Mouse (Mus musculus) CD8-positive naive resting alpha-beta T cell, adult 57 days (primary cell): ENCODE measurements around the gene Cd46. TPM values are rescaled to one million over a fixed set of nuclear protein-coding genes. Genes with fewer than 3 reads are reported as not detected.

Experiments used
- total RNA-seq: library from RNA; stranded (reverse); gene quantifications from one replicate; pipeline ENCODE4 v1.2.4, GENCODE M21; 2023

The Cd46 gene
- 4.5 TPM for total RNA-seq

DNA sequence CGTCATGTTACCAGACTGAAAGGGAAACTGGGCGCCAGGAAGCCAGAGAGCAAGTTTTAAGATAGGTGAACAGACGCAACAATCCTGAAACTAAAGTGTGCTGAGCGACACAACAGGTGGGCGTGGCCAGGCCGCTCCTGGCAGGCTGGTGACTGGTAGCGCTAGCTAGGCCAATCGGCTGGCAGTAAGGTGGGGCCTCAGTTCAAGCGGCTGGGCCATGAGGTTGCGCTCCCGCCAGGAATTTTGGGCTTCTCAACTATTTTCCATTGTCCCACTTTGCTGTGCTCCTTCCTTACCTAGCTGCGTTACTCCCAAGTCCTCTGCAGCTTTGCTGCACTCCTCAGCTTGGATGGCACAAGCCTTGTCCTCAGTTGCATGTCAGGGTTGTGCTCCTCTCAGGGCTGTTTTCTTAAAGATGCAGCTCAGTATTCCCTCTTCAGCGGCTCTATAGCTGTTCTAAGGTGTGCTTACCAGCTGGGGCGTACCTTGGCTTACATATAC lies at the start of gene Cd46:
Cd46 (minus strand) TSS at position 30 of the 501 bp plus-strand sequence.

DNA sequence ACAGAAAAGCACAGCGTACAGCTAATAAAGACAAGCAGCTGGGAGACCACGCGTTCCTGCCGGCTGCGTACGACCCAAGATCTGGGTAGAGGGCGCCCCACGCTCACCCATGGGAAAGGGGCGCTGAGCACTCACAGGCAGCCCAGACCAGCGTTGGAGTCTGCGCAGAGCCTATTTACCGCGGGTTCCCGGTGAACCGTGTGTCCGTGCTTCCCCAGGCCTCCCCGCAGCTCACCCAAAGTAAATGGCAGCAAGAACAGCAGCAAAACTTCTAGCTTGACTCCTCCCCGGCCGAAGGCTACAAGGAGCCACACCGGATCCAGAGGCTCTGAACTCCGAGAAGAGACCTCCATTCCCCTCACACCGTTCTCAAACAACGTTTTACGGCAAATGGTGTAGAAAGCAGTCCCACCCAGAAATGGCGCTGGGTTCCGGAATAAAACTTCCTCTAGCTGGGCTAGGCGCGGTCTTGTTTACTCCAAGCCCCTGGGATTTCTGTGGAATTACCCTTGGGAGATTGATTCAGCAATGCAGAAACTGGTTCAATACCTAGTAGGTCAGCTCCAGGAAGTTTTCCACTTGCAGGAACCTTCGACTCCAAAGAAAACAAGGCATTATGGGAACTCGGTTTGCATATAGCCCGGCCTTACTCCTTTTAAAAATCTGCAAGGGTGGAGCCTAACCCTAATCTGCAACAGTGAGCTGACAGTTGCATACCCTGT lies 39.1 kb upstream of the Cd46 start, which contains the start of gene Cr1l:
Cr1l (minus strand) TSS at position 634 of the 722 bp plus-strand sequence.

Other genes starting within 250 kb of the Cd46 start
- gene Cd34, start 153.4 kb downstream of the Cd46 start, total RNA-seq: not detected
- gene Cr1l, start 39.3 kb upstream of the Cd46 start, total RNA-seq: 151 TPM
- 72.3 TPM for gene Cr2, start 84.5 kb upstream of the Cd46 start, total RNA-seq